Comparison of ENCODE assay signal across 28 mouse cellular contexts in the genomic region with DNA sequence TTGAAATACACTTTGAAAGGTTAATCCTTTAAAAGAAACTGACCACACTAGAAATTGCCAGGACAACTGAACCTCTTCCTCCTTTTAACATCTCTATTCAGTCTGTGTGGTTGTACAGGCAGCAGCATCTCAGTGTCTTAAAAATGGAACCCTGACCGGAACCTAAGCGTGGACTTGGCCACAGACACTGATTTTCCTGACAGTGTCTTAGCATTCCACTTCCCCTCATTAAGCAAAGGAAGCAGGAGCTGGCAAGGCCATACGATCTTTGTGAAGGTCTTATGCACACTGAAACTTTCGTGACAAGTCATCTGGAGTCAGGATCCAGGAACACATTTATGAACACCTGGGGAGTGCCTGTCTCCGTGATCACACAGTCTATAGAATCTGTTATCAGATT. TPM values are rescaled to one million over a fixed set of nuclear protein-coding genes. Genes with fewer than 3 reads are reported as not detected.
A peak's percentile ranks its signal among the peaks of the same experiment; 100 is the strongest.
DNase-seq lines count a peak whose midpoint lies in the region; ATAC-seq and TF ChIP-seq lines count a peak whose summit lies in the region.
"Had no signal": no experiment of that assay in that cellular context is flagged by ENCODE, and none has a peak within 500 bp of the region (broad histone marks: within the 10 kb centered on the region; RNA-seq: fewer than 3 reads in every experiment).

No protein-coding gene starts in this region.

- TF ChIP-seq POLR2A in heart, adult 2 months (IDR thresholded peaks at IDR 0.05; ENCODE audit: insufficient read depth, low read depth, low read length), result no peak

- no peak overlapping the region for H3K9ac ChIP-seq in heart, adult 2 months (ENCODE audit: low read depth, low read length)
- H3K9ac ChIP-seq in kidney, embryonic 15.5 days, result no peak overlapping the region
- H3K9ac ChIP-seq: embryonic facial prominence, embryonic 12.5 days; hindbrain, embryonic 12.5 days; intestine, embryonic 15.5 days; limb, embryonic 12.5 days; lung, embryonic 15.5 days; midbrain, embryonic 12.5 days; neural tube, embryonic 12.5 days had no signal

- peaks cover 18% of the 10 kb centered on the region for H3K36me3 ChIP-seq in heart, adult 2 months (ENCODE audit: control insufficient read depth, insufficient read depth, low read length)
- H3K36me3 ChIP-seq in kidney, embryonic 15.5 days, result no peaks in the 10 kb centered on the region
- H3K36me3 ChIP-seq: embryonic facial prominence, embryonic 12.5 days; intestine, embryonic 15.5 days; lung, embryonic 15.5 days had no signal

- 53% methylated on average over 5 of the region's 5 CpGs for WGBS in heart, adult 2 months
- WGBS in kidney, embryonic 15.5 days, result 61% methylated on average over 5 of the region's 5 CpGs

- TF ChIP-seq CTCF in heart, adult 2 months (IDR thresholded peaks at IDR 0.05), result no peak
- TF ChIP-seq CTCF in left cerebral cortex, adult 2 months (IDR thresholded peaks at IDR 0.05), result no peak

- peak overlapping the region; percentile 48 for H3K27ac ChIP-seq in heart, adult 2 months
- peak overlapping the region; percentile 75 for H3K27ac ChIP-seq in kidney, embryonic 15.5 days
- H3K27ac ChIP-seq in left cerebral cortex, adult 2 months, result peak overlapping the region; percentile 64
- H3K27ac ChIP-seq: embryonic facial prominence, embryonic 12.5 days; hindbrain, embryonic 12.5 days; hindbrain, postnatal 0 days; intestine, embryonic 15.5 days; limb, embryonic 12.5 days; lung, embryonic 15.5 days; midbrain, embryonic 12.5 days; neural tube, embryonic 12.5 days had no signal

- H3K4me2 ChIP-seq in kidney, embryonic 15.5 days, result no peak overlapping the region
- H3K4me2 ChIP-seq: embryonic facial prominence, embryonic 12.5 days; heart, embryonic 11.5 days; hindbrain, embryonic 12.5 days; intestine, embryonic 15.5 days; limb, embryonic 12.5 days; liver, embryonic 11.5 days; lung, embryonic 15.5 days; midbrain, embryonic 12.5 days; neural tube, embryonic 12.5 days had no signal

- ATAC-seq in kidney, embryonic 15.5 days (replicated peaks; ENCODE audit: low FRiP score), result no peak
- ATAC-seq: forebrain, embryonic 14.5 days; hindbrain, postnatal 0 days; intestine, embryonic 15.5 days had no signal

- intact Hi-C loops in heart, adult 2 months (cut with DNase I), result no loop called here
- intact Hi-C loops in heart, postnatal 36 days (cut with DNase I), result no loop called here
- intact Hi-C loops in left cerebral cortex, adult 2 months (cut with DNase I), result no loop called here

- peaks cover 10% of the 10 kb centered on the region for H3K79me2 ChIP-seq in heart, adult 2 months (replicated peaks; ENCODE audit: control insufficient read depth, insufficient read depth, low read length)

- H3K4me1 ChIP-seq in heart, adult 2 months (ENCODE audit: control insufficient read depth, insufficient read depth, low read length), result peaks cover 60% of the 10 kb centered on the region
- H3K4me1 ChIP-seq in kidney, embryonic 15.5 days, result peaks cover 64% of the 10 kb centered on the region

- H3K4me3 ChIP-seq in heart, adult 2 months, result no peak overlapping the region
- H3K4me3 ChIP-seq in kidney, embryonic 15.5 days (replicated peaks), result no peak overlapping the region
- H3K4me3 ChIP-seq in left cerebral cortex, adult 2 months, result no peak overlapping the region
- H3K4me3 ChIP-seq: embryonic facial prominence, embryonic 12.5 days; hindbrain, embryonic 12.5 days; intestine, embryonic 15.5 days; limb, embryonic 12.5 days; lung, embryonic 15.5 days; megakaryocyte, embryonic 14.5 days; midbrain, embryonic 12.5 days; myocyte; neural tube, embryonic 12.5 days had no signal

- peak; percentile 38 to 41 for DNase-seq in heart, adult 2 months
- no peak for DNase-seq in heart, postnatal 36 days
- DNase-seq in kidney, adult 11 months, result no peak
- DNase-seq in left cerebral cortex, adult 2 months (ENCODE audit: extremely low spot score in 1 of 2, low spot score in 2 of 2), result no peak
- no peak for DNase-seq in left cerebral cortex, adult 18-20 months (ENCODE audit: low spot score in 2 of 2)
- DNase-seq: adrenal gland, adult 8-10 months; B cell, adult 2 months; cerebellum, adult 9-11 months; embryo, embryonic 11 days; gastrocnemius, postnatal 36 days; lung, postnatal 4 days; right cerebral cortex, adult 18-20 months; spleen, adult 18-20 months; thymus, postnatal 14 days had no signal

- no peaks in the 10 kb centered on the region for H3K27me3 ChIP-seq in heart, adult 2 months (ENCODE audit: control insufficient read depth, insufficient read depth, low read length)
- H3K27me3 ChIP-seq in kidney, embryonic 15.5 days, result no peaks in the 10 kb centered on the region
- H3K27me3 ChIP-seq: embryonic facial prominence, embryonic 12.5 days; hindbrain, embryonic 12.5 days; intestine, embryonic 15.5 days; limb, embryonic 12.5 days; lung, embryonic 15.5 days; megakaryocyte, embryonic 14.5 days; midbrain, embryonic 12.5 days; neural tube, embryonic 12.5 days had no signal

- H3K9me3 ChIP-seq in kidney, embryonic 15.5 days (replicated peaks), result no peaks in the 10 kb centered on the region
- H3K9me3 ChIP-seq: embryonic facial prominence, embryonic 12.5 days; hindbrain, embryonic 12.5 days; intestine, embryonic 15.5 days; limb, embryonic 12.5 days; lung, embryonic 15.5 days; megakaryocyte, embryonic 14.5 days; midbrain, embryonic 12.5 days; neural tube, embryonic 12.5 days had no signal

- TF ChIP-seq EP300 in heart, adult 2 months (IDR thresholded peaks at IDR 0.05; ENCODE audit: insufficient read depth, low read depth, low read length), result no peak

RNA-seq across cellular contexts. Expression of a gene that starts 29.6 kb away (rescaled TPM):
- total RNA-seq in heart, adult 2 months (2021), result 10 to 100 TPM; 22.0 to 26.9 TPM
- polyA plus RNA-seq in heart, adult 2 months (2012; rRNA removed), result 22.5 and 25.7 TPM in 2 replicates
- 10 to 100 TPM; 22.7 to 25.5 TPM for total RNA-seq in heart, postnatal 36 days (2021)
- polyA plus RNA-seq in kidney, embryonic 15.5 days (2015; fragmentation: Nextera tagmentation; extraction: Ambion mirVana), result 22.0 and 22.5 TPM in 2 replicates
- total RNA-seq in left cerebral cortex, adult 2 months (2021), result 10 to 100 TPM; 57.1 to 75.2 TPM
- total RNA-seq in left cerebral cortex, adult 18-20 months (2021), result 10 to 100 TPM; 71.7 to 73.5 TPM

Comparison
In these comparisons a context has a peak if more than half of its experiments do, and no peak if none do; other contexts are left out.
1. DNase-seq: peak in heart, adult 2 months (2 of 2); none in heart, postnatal 36 days (0 of 2), kidney, adult 11 months (single experiment), left cerebral cortex, adult 2 months (0 of 2) and left cerebral cortex, adult 18-20 months (0 of 2).
2. Peak in every context shown above with its lines, with median percentiles within 50 percentile points of each other: H3K27ac ChIP-seq.